Mouse (Mus musculus) mouse trophoblast stem cell (cell line): Measurements from ENCODE around the gene Zbtb6.

Experiments used
- in situ Hi-C, 2 experiments: fragments of 300-500 bp; cut with MseI, MboI; formaldehyde crosslinking; loops; 2 replicates in 1 of 2; 3 replicates in 1 of 2; pipeline ENCODE4 v1.15.1; 2025

The Zbtb6 gene

GRCm38 (mm10) chr2:37442611-37443591, at the start of gene Zbtb6, which contains the start of the genes Zbtb26 and Rabgap1:
TSS of gene Zbtb6 (minus strand) at chr2:37443171.
TSS of gene Zbtb26 (minus strand) at chr2:37443135.
TSS of gene Rabgap1 (plus strand) at chr2:37443279.
- in situ Hi-C loops: no loop called here

DNA sequence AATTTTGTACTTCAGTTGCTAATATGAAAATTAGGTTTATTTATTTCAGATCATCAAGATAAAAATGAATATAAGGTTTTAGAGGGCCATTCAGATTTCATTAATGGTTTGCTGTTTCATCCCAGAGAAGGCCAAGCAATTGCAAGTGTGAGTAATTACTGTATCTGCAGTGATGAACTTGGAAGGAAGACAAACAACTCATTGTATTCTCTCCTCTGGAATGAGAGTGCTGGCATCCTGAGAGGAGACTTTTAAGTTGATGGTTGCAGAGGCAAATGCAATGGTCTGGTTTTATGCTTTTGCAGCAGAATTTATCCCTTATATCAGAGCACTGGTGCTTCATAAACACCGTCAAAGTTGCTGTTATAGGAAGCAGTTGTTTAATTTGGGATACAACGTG, 46.0 kb upstream of the Zbtb6 start:
- in situ Hi-C loops: no loop called here

GRCm38 (mm10) chr2:37486408-37486807, 43.4 kb upstream of the Zbtb6 start:
- in situ Hi-C loops: no loop called here

DNA sequence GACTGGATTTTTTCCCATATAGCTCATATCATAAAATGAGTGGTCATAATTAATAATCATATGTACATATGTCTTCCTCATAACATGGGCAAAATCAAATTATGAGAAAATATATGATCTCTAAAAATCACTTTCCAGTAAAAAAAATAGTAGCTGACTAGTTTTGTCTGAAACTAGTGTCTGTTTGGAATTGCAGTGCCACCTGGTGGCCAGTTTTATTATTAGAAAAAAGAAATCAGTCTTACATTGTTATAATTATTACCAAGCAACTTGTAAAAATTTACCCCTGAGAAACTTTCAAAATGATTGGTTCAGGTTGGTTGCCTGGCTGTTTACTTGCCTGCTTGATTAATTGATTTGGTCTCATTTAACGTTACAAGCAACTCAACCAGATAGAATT, 42.4 kb upstream of the Zbtb6 start:
- in situ Hi-C loops: no loop called here

- in situ Hi-C loops: no loop called here
Observed at GRCm38 (mm10) chr2:37484165-37484564, 41.2 kb upstream of the Zbtb6 start.

- in situ Hi-C loops: no loop called here
Observed at GRCm38 (mm10) chr2:37480039-37480438, 37.1 kb upstream of the Zbtb6 start.

- in situ Hi-C loops: no loop called here
Observed at GRCm38 (mm10) chr2:37479559-37479958, 36.6 kb upstream of the Zbtb6 start.

DNA sequence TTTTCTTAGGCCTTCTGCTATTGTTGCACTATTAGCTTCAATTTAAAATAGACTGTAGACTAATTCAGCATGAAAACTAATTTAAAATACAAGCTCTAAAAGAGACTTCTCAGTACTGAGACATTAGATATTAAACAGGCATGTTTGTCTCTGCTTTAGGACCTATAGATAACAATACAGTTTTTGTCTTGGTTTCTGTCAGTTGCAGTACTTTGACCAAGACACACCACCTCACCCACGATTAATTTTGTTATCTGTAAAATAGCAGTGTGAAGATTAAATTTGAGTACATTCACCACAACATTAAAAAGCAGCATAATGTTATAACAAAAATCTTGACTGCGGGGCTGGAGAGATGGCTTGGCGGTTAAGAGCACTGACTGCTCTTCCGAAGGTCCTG, 23.3 kb upstream of the Zbtb6 start:
- in situ Hi-C loops: no loop called here

DNA sequence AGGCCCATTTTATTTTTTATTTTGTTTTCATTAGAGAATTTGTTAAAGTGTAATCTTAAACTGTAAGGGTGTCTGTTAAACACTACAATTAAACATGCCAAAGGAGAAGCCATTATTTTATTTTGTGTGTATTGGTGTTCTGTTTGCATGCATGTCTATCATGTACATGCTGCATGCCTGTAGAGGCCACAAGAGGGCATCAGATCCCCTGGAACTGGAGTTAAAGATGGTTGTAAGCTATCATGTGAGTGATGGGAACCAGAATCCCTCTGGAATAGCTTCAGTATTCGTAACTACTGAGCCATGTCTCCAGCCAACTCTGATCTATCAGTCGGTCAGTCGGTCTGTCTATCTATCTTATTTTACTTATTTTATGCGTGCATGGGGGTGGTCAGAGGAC, 17.7 kb upstream of the Zbtb6 start:
- in situ Hi-C loops: no loop called here

- in situ Hi-C loops: no loop called here
Observed at GRCm38 (mm10) chr2:37452376-37452760, 9.4 kb upstream of the Zbtb6 start.

GRCm38 (mm10) chr2:37451667-37452375, 8.8 kb upstream of the Zbtb6 start:
- in situ Hi-C loops: no loop called here

- in situ Hi-C loops: no loop called here
Observed at GRCm38 (mm10) chr2:37431609-37432008, 11.4 kb downstream of the Zbtb6 start.

DNA sequence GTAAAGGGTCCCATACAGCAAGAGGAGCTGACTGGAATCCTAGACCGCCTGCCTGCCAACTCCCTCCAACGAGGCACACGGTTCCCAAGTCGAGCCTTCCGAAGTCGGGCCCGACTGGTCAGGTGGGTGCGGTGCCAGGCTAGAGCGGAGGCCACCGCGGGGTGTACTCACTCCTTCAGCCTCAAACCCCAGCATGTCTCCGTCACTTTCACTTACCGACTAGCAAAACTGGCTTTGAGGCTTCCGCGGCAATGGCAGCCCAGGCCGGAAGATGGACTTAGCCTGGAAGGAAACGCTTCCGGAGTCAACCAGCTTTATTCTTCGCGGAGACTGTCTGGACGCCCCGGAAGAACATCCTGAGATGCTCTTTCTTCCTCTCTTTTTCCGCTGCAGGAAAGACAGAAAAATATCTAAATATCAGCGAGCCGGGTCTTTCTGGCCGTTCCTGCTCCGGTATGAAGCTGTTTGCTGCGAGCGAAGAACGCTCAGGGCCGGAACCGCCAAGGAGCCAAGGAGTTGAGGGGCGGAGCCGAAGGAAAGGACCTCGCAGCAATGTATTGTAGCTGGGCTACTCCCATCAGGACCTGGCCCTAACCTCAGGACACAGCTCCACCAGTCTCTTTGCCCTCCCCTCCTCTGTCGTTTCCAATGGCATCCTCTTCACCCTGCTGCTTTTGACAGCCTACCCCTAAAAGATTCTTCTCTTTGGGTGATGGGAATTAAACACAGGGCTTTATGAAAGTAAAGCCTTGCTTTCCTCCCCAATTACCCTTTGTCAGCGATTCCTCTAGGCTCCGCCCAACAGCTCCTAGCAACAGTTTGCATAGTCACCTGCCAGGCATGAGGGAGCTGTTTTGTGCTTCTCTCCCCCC, 12.1 kb downstream of the Zbtb6 start:
- in situ Hi-C loops: no loop called here

- in situ Hi-C loops: no loop called here
Observed at GRCm38 (mm10) chr2:37423671-37424070, 19.3 kb downstream of the Zbtb6 start.

- in situ Hi-C loops: no loop called here
Observed at GRCm38 (mm10) chr2:37422306-37423304, 20.4 kb downstream of the Zbtb6 start, which contains the start of gene Rc3h2. TSS of gene Rc3h2 (minus strand) at chr2:37422903.

DNA sequence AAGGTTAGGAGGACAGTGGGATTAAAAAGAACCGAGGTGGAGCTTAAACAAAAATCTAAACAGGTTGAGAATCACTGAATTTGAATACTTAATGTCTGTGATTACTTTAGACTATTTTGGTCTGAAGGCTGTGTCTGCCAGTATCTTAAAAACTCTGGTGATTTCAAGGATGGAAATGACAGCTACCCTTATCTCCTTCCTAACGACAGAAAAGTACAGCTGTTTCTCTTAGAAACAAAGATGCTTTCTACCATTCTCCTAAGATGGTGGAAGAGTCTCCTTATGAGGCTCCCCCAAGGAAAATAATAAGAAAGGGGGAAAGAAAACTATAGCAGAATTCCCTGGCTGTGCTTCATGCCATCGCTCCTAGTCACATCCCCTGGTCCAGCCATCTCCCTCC, 21.1 kb downstream of the Zbtb6 start:
- in situ Hi-C loops: no loop called here

GRCm38 (mm10) chr2:37395539-37395938, 47.4 kb downstream of the Zbtb6 start:
- in situ Hi-C loops: no loop called here

DNA sequence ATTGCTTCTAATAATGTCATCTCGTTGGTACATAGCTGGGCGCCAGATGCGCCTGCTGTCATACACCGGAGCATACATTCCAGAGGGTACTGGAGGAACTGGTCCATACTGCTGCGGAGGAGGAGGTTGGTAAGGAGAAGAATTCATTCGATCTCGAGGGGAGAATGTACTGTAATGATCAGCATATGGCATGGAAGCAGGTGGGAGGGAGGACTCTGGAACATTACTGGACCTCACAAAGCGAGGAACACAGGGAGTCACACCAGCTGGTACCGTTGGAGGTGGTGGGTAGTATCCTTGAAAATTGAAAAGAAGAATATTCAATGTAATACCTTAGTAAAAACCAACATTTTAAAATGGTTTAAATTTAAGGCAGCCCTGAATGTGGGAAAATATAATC, 60.0 kb downstream of the Zbtb6 start:
- in situ Hi-C loops: no loop called here

GRCm38 (mm10) chr2:37380189-37380588, 62.8 kb downstream of the Zbtb6 start:
- in situ Hi-C loops: no loop called here

DNA sequence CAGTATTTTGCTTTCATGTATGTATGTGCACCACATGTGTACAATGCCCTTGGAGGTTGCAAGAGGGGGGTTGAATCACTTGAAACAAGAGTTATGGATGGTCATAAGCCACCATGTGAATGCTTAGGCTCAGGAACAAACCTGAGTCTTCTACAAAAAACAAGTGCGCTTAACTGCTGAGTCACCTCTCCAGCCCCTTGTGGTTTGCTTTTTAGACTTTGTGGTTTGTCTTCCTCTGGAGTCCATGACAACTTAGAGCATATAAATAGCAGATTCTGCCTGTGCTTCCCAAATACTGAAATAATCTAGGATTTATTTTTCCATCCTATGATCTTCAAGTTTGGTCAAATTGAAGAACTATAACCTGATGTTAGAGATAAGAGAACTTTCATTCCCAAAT, 67.0 kb downstream of the Zbtb6 start:
- in situ Hi-C loops: no loop called here
